Mouse (Mus musculus) layer of hippocampus, postnatal 10 days (tissue): Measurements from ENCODE around the gene Tenm2. TPM values are rescaled to one million over a fixed set of nuclear protein-coding genes. Genes with fewer than 3 reads are reported as not detected.

Experiments
- DNase-seq, 2 experiments: peaks; one replicate each; pipeline ENCODE4 v3.0.0; 2021; ENCODE audit warnings: low spot score in 2 of 2
- total RNA-seq, 2 experiments: library from RNA; stranded (reverse); gene quantifications; 2 replicates each; pipeline ENCODE4 v1.2.3; 2021

Gene Tenm2
- total RNA-seq, 2 experiments from 2014 or later = 183 to 230 TPM

GRCm38 (mm10) chr11:36152226-36152625, 1083.5 kb downstream of the Tenm2 start:
- no peak for DNase-seq

GRCm38 (mm10) chr11:36149092-36149491, 1086.7 kb downstream of the Tenm2 start:
- DNase-seq = no peak

DNA sequence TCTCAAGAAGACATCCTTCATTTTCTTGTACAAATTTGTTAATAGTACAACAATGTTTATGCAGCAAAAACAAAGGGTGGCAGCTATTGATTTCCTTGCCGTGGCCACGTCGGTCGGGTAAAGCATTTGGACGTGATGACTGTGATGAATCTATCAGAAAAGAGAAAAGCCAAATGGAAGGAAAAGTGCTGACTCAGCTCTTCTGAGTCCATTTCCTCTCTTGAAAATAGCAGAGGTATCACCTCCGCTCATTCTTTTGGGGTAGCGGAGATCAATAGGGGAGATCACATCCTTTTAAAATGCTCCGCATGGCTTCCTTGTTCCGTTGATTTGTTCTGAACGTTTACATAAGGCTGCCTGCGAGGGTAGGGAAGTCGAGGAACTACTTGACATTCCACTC, 1090.7 kb downstream of the Tenm2 start:
- no peak for DNase-seq

- no peak for DNase-seq
These were observed 1095.4 kb downstream of the Tenm2 start for GRCm38 (mm10) chr11:36140411-36140810.

- no peak for DNase-seq
These were observed 1096.2 kb downstream of the Tenm2 start for GRCm38 (mm10) chr11:36139521-36139920.

GRCm38 (mm10) chr11:36137840-36138239, 1097.9 kb downstream of the Tenm2 start:
- no peak for DNase-seq

DNA sequence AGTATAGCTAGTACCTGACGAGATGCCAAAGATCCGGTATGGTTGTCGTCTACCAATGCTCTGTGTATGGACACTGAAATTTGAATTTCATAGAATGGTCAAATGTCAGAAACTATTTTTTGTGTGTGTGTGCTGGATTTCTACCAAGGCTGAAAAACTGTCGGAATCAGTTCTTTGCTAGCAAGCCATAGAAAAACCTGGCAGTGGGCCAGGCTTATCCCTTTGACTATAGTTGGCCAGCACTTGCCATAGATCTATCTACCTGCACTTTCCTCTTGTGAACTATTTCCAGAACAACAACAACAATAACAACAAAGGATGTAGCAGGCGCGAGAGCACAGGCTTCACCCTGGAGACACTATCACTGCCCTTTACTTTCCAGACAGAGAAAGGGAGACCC, 1098.5 kb downstream of the Tenm2 start:
- no peak for DNase-seq

DNA sequence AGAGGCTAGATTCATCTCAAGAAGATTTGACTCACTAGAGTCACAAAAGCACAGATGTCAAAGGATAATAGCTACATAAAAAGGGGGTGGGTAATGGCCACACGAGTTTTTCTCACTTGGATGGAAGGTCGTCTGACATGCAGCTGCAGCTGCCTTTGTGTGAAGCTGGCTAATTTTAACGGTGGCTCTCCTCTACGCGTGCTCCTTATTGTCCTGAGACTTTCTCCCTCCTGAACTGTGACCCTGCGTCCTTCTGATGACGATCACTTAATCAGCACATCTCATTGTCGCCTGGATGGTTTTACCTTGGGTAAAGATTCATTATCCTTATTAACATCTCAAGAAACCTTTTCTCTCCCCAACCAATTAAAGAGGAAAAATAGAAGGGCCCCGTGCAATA, 1101.1 kb downstream of the Tenm2 start:
- no peak for DNase-seq

DNA sequence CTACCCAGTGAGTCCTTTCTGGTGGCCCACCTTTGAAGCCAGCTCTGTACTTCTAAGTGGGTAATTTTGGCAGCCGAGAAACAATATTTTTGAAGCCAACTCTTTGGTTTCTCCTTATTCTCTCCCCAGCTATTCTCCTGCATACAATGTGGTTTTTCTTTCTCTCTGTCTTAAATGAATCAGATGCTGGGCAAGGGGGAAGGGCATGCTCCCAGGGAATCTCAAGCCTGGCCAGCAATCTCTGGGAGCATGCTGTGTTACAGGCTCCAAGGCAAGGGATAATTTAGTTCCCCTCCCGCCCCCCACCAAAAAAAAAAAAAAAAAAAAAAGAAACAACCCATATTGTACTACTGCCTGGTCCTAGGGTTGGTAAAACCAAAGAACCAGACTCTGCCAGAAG, 1112.5 kb downstream of the Tenm2 start:
- DNase-seq = no peak

- DNase-seq = no peak
These were observed 1114.3 kb downstream of the Tenm2 start for GRCm38 (mm10) chr11:36121410-36121929.

DNA sequence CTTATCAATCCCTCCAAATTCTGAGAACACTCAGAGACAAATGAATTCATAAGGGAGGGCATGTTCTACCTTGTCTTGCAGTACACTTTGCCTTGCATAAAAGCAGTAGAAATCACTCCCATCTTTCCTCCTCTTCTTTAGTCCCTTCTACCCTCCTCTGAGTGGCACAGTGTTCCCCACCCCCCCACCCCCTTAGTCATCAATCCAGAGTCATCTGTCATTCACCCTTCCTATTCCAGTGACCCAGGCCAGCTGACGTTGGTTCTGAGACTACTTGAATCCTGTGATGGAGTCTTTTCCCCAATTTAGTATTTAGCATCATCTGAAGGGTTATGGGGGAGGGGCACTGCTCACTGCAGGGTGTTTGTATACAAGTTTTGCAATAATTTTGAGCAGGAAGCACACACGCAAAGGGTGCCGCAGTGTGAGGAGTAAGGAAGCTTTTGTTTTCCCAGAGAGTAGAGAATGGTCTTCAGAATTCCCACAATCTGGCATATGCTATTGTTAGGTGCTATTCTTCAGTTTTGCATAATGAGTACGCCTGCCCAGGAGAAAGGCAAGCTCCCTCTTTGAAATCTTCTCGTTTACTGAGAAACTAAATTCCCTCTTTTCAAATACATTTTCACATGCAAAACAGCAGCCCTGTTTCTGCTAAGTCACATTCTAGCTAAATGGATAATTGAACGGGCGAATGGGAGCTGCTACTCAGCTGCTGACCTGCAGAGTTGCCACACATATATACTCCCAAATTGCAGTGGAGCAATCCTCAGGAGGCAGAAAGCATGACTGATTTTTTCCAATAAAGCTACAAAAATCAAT, 1115.0 kb downstream of the Tenm2 start:
- DNase-seq = no peak

- no peak for DNase-seq
These were observed 1122.4 kb downstream of the Tenm2 start for GRCm38 (mm10) chr11:36113326-36113725.

DNA sequence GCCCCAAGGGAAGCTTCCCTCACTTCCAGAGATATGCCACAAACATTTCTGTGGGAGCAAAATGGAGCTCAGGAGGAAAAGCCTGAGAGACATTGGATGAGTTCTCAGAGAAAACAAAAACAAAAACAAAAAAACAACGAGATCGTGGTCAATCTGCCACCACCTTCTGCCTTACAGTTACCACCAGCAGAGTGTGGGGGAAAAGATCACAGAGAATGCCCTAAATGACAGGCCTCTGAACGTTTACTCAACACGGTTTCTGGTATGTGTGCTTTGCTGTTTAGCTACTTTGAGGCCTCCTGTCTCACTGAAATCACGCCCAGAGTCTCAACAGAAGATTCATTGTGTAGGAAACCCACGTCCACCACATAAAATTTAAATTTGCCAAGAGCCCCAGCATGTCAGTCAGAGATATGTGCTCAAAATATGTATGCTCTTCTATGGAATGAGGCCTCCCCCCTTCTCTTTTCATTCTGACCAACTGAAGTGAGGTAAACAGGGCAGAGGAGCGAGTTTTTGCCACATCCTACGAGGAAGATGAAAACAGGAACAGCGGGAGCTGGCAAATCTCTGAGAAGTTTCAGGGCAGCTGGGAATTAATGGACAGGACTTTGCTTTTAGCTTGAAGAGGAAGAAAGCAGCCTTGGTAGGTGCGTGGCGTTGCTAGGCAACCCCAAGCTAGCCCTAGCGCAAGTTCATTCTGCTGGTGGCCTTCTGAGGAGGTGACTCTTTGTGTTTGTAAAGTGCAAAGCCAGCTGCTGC, 1126.6 kb downstream of the Tenm2 start:
- DNase-seq = peak in 1 of 2 experiments; percentile 44

GRCm38 (mm10) chr11:36107840-36108239, 1127.9 kb downstream of the Tenm2 start:
- no peak for DNase-seq

DNA sequence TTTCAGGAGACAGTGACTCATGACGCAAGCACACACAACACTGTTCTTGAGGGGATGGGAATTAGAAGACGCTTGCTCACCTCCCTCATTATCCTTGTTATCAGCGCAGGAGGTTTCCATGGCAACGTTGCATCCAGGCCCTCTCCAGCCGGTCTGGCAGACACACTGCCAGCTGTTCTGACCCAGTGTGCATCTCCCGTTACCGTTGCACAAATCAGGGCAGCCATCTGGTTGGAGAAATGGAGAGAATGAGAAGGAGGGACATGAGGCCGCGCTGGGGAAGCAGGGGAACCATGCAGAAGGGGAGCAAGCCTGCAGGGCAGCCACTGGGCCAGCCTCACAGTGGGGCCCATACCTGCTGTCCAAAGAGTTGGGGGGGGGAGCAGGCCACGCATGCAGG, 1129.1 kb downstream of the Tenm2 start:
- no peak for DNase-seq

GRCm38 (mm10) chr11:36103556-36103955, 1132.2 kb downstream of the Tenm2 start:
- DNase-seq = no peak

GRCm38 (mm10) chr11:36096219-36096618, 1139.5 kb downstream of the Tenm2 start:
- DNase-seq = peak; percentile 55 to 70

- DNase-seq = no peak
These were observed 1145.6 kb downstream of the Tenm2 start for GRCm38 (mm10) chr11:36090210-36090609.

GRCm38 (mm10) chr11:36081399-36082053, 1154.2 kb downstream of the Tenm2 start:
- no peak for DNase-seq

GRCm38 (mm10) chr11:36080766-36081165, 1155.0 kb downstream of the Tenm2 start:
- DNase-seq = no peak

- DNase-seq = no peak
These were observed 1157.4 kb downstream of the Tenm2 start for GRCm38 (mm10) chr11:36078391-36078790.
